Mouse (Mus musculus) thymus, adult 2 months (tissue): ENCODE measurements around the gene Prkce. TPM values are rescaled to one million over a fixed set of nuclear protein-coding genes. Genes with fewer than 3 reads are reported as not detected.
A peak's percentile ranks its signal among the peaks of the same experiment; 100 is the strongest.

Experiments
- DNase-seq: peaks from one replicate; pipeline ENCODE4 v3.0.0; 2021
- H3K27ac ChIP-seq: fragments of 200-500 bp; 2 replicates; pipeline ENCODE4 v1.5.1; 2012; ENCODE audit warnings: low read length, control low read depth; ENCODE audit not compliant: control insufficient read depth, insufficient read depth
- H3K27me3 ChIP-seq: fragments of 200-500 bp; 2 replicates; pipeline ENCODE4 v1.6.1; 2012; ENCODE audit warnings: mild to moderate bottlenecking, low read length, moderate library complexity, mixed read lengths; ENCODE audit not compliant: control insufficient read depth, insufficient read depth
- H3K36me3 ChIP-seq: fragments of 200-500 bp; 2 replicates; pipeline ENCODE4 v1.6.1; 2012; ENCODE audit warnings: mild to moderate bottlenecking, low read length, moderate library complexity; ENCODE audit not compliant: control insufficient read depth, insufficient read depth
- H3K4me1 ChIP-seq: fragments of 200-500 bp; replicated peaks from 2 replicates; pipeline ENCODE4 v1.6.1; 2012; ENCODE audit warnings: low read length; ENCODE audit not compliant: control insufficient read depth, insufficient read depth
- H3K4me3 ChIP-seq: fragments of 200-500 bp; 2 replicates; pipeline ENCODE4 v1.5.1; 2012; ENCODE audit warnings: mild to moderate bottlenecking, low read length, control low read depth, moderate library complexity; ENCODE audit not compliant: control insufficient read depth, insufficient read depth
- CTCF ChIP-seq: fragments of 200-500 bp; IDR thresholded peaks from 2 replicates; pipeline ENCODE4 v1.5.1; 2012; ENCODE audit warnings: mild to moderate bottlenecking, control low read depth, low read length, moderate library complexity, borderline replicate concordance; ENCODE audit not compliant: control insufficient read depth, poor library complexity, insufficient read depth; ENCODE audit errors: extremely low read depth
- POLR2A ChIP-seq: fragments of 200-500 bp; IDR thresholded peaks from 2 replicates; pipeline ENCODE4 v1.6.1; 2012; ENCODE audit warnings: mild to moderate bottlenecking, low read length, control low read depth, moderate library complexity; ENCODE audit not compliant: control insufficient read depth, poor library complexity, insufficient read depth; ENCODE audit errors: extremely low read depth
- WGBS: fragments of 180-500 bp; shearing (Covaris S2); methylation state at CpG from one replicate; pipeline ENCODE4 v1.1.7; 2018; 5-methylcytosine and 5-hydroxymethylcytosine counted together
- polyA plus RNA-seq: library from polyadenylated mRNA; depleted of rRNA; stranded (reverse); fragments of >200 nt; gene quantifications from 2 replicates; pipeline ENCODE4 v1.2.3, GENCODE M21; 2012

Gene Prkce
- polyA plus RNA-seq, 1 experiment: 1.6 TPM

GRCm38 (mm10) chr17:86670731-86671130 lies 503.1 kb downstream of the Prkce start:
- TF ChIP-seq CTCF (no peak), POLR2A (no peak)
- Histone ChIP-seq H3K4me1 (peaks cover 41% of the 10 kb centered on the region), H3K36me3 (no peaks in the 10 kb centered on the region), H3K27me3 (no peaks in the 10 kb centered on the region), H3K4me3 (no peak overlapping the region), H3K27ac (no peak overlapping the region)
- DNase-seq: no peak
- WGBS: 82% methylated on average over 7 of the region's 7 CpGs

DNA sequence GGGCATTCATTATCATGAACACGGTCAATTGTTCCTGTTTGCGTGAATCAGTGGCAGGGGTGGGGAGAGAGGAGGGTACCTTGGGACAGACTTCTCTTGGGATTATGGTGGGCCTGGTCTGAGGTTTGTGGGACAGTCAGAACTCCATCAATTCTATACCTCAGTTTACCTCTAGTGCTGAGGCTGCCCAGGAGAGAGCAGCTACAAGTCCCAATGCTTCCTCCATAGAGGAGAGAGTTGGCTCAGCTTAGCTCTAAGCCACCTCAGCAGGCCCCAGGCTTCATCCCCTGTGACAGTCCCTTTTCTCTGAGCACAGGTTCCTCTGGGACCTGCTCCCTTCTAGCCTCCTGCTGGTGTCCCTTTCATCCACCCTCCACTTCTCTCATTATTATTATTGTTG lies 507.4 kb downstream of the Prkce start:
- 33% methylated on average over 2 of the region's 2 CpGs for WGBS
- Histone ChIP-seq H3K27ac (peak overlapping the region; percentile 76), H3K27me3 (no peaks in the 10 kb centered on the region)

DNA sequence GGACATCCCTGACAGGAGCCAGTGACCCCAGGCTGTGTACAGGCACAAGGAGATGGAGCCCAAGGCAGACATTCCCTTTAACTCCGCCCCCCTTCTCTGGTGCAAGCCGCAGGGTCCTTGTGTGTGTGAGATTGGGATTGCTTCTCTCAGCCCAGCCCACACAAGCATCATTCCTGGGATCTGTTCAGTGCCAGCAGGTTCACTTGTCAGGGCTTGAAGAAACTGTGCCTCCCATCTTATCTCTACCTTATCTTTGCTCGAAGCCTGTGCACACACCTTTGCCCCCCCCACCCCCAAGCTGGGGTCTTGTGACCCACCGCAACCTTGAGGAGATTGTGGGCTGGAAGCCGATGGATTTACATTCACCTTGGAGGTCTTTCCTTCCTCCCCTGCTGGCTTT lies 508.8 kb downstream of the Prkce start:
- Histone ChIP-seq H3K4me3 (no peak overlapping the region), H3K27ac (no peak overlapping the region), H3K36me3 (no peaks in the 10 kb centered on the region), H3K27me3 (no peaks in the 10 kb centered on the region), H3K4me1 (peaks cover 21% of the 10 kb centered on the region)
- WGBS: 96% methylated on average over 5 of the region's 5 CpGs
- DNase-seq: no peak
- no peak for TF ChIP-seq CTCF
- no peak for TF ChIP-seq POLR2A

More for the DNA sequence above, 507.4 kb downstream of the Prkce start:
- Histone ChIP-seq H3K4me3 (no peak overlapping the region), H3K36me3 (no peaks in the 10 kb centered on the region), H3K4me1 (peaks cover 27% of the 10 kb centered on the region)
- no peak for DNase-seq
- TF ChIP-seq CTCF (no peak), POLR2A (no peak)

- TF ChIP-seq POLR2A: no peak
- no peak for TF ChIP-seq CTCF
- no peaks in the 10 kb centered on the region for H3K27me3 ChIP-seq
- peaks cover 21% of the 10 kb centered on the region for H3K4me1 ChIP-seq
- 90% methylated on average over 4 of the region's 4 CpGs for WGBS
- DNase-seq: no peak
- H3K4me3 ChIP-seq: no peak overlapping the region
- no peaks in the 10 kb centered on the region for H3K36me3 ChIP-seq
- H3K27ac ChIP-seq: no peak overlapping the region
Measured at GRCm38 (mm10) chr17:86676909-86677308, 509.3 kb downstream of the Prkce start.

DNA sequence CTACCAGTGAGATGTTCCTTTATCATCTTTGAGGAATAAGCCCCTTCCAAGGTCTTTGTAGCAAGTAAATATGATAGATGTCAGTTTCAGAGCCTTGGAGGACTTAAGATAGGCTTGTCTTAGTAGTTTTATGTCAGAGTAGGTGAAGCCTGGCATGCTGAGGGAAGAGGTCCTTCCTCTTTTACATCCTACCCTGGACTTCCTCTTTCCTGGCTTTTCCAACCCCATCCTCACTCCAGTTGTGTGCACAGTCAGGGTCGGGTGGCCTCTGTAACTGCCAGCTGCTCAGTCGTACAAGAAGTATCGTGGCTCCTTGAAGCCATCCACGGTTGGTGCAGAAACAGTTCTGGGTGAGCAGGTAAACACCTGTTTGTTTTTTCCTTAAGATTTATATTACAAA lies 517.7 kb downstream of the Prkce start:
- WGBS: 64% methylated on average over 4 of the region's 4 CpGs
- H3K27ac ChIP-seq: no peak overlapping the region
- TF ChIP-seq CTCF (no peak), POLR2A (no peak)
- no peak for DNase-seq
- H3K4me3 ChIP-seq: no peak overlapping the region
- H3K4me1 ChIP-seq: no peaks in the 10 kb centered on the region
- no peaks in the 10 kb centered on the region for H3K36me3 ChIP-seq
- H3K27me3 ChIP-seq: no peaks in the 10 kb centered on the region

DNA sequence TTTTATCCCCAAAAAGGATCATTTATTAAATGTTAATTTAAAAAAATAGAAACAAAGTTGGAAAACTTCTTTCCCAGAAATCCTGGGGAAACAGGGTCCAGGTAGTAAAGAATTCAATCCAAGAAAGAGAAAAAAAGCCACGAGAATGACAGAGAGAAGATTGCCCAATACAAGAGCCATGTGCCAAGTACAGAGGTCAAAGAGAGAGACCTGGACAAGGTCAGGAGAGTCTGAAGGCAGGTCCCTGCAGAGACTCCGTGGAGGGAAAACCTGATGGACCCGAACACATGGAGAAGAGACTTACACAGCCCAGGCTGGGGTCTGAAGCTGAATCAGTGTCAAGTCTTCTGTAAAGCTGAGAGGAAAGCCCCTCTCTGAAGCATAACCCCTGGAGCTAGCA lies 519.4 kb downstream of the Prkce start:
- 92% methylated on average over 3 of the region's 3 CpGs for WGBS
- H3K27me3 ChIP-seq: no peaks in the 10 kb centered on the region
- H3K4me1 ChIP-seq: no peaks in the 10 kb centered on the region
- H3K27ac ChIP-seq: no peak overlapping the region
- TF ChIP-seq CTCF: no peak
- no peak for TF ChIP-seq POLR2A
- H3K36me3 ChIP-seq: no peaks in the 10 kb centered on the region
- H3K4me3 ChIP-seq: no peak overlapping the region
- no peak for DNase-seq

GRCm38 (mm10) chr17:86690871-86691390 lies 523.3 kb downstream of the Prkce start:
- H3K4me3 ChIP-seq: no peak overlapping the region
- H3K27ac ChIP-seq: no peak overlapping the region
- 100% methylated on average over 2 of the region's 2 CpGs for WGBS
- no peaks in the 10 kb centered on the region for H3K4me1 ChIP-seq
- no peaks in the 10 kb centered on the region for H3K36me3 ChIP-seq
- TF ChIP-seq CTCF (no peak), POLR2A (no peak)
- DNase-seq: no peak
- H3K27me3 ChIP-seq: no peaks in the 10 kb centered on the region
